Mouse (Mus musculus) embryo, embryonic 11.5 days (tissue): ENCODE results near the gene 1700012B07Rik.

Experiments
- DNase-seq: peaks from one replicate; pipeline ENCODE4 v3.0.0-alpha.2; 2012; ENCODE audit warnings: low read depth, low spot score

Gene 1700012B07Rik

DNA sequence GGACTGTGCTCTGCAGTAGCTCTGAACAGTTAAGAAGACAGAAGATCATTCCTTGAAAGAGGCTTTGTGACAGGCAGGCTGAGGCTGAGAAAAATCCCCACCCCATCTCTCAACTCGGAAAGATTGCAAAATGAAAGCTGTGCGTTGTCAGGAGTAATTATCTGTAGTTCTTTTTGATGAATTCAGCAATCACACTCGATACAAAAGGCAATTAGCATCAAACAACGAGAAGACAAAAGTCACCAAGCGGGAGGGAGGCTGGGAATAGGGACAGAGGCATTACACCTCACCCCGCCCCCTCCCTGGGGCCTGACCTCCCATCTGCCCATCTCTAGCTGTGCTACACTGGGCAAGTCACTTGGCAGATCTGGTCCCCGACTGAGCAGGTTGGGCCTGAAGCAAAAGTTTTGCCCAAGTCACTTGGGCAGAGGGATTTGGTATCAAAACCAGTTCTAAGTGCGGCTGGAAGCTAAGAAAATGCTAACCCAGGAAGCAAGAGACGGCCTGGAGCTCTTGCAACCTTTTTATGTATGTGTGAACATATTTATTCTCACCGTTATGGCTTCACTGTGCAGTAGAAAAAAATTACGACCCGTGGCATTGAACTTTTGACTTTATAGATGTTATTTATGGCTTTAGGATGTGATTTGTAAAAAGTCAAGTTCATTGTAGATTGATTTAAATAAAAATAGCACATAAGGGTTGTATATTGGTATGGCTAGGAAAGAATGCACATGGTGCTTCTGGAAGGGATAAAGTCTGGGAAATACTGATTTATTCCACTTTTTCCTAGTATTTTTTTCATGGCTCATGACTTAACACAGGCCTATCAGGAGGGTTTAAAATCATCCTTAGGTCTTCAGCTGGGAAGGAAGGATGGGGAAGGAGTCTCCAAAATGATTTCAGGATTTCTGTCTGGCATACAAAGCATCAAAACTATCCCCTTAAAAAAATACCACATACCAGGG, 75.9 kb downstream of the 1700012B07Rik start:
- DNase-seq: no peak

GRCm38 (mm10) chr11:109745210-109745609, 82.6 kb downstream of the 1700012B07Rik start:
- no peak for DNase-seq

DNA sequence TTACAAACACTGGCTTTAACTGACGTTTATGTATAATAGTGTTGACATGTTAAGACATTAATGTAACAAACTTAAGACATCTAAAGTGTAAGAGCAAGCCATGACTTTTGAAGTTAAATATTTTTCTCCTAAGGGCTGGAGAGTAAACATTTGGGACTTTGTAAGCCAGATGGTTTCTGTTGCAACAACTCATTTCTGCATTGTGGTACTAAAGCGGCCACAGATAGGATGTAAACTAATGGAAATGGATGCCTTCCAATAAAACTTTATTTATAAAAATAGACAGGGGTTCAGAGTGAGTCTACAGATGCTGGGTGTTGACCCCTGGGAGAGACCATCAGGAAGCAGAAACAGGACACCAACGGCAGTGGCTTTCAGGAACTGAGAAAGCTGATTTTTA, 89.9 kb downstream of the 1700012B07Rik start:
- no peak for DNase-seq
